Mouse (Mus musculus) midbrain, embryonic 16.5 days (tissue): ENCODE results near the gene Pgp. TPM values are rescaled to one million over a fixed set of nuclear protein-coding genes. Genes with fewer than 3 reads are reported as not detected.
A peak's percentile ranks its signal among the peaks of the same experiment; 100 is the strongest.

ENCODE experiments used
- ATAC-seq: fragments of 200-750 bp; cut with Nextera tagmentation; 2 replicates; pipeline ENCODE4 v1.8.0; 2017; ENCODE audit warnings: moderate TSS enrichment
- H3K27ac ChIP-seq: fragments of 300-500 bp; sonication (generic); 2 replicates; pipeline ENCODE4 v1.5.1; 2014; ENCODE audit warnings: mild to moderate bottlenecking, low read length, mixed read lengths
- H3K27me3 ChIP-seq: fragments of 300-500 bp; sonication (generic); 2 replicates; pipeline ENCODE4 v1.6.1; 2014; ENCODE audit warnings: low read depth, low read length, mixed read lengths; ENCODE audit not compliant: control insufficient read depth, insufficient read depth
- H3K36me3 ChIP-seq: fragments of 300-500 bp; sonication (generic); 2 replicates; pipeline ENCODE4 v1.6.1; 2014; ENCODE audit warnings: mild to moderate bottlenecking, low read length, moderate library complexity, mixed read lengths; ENCODE audit not compliant: control insufficient read depth, insufficient read depth
- H3K4me1 ChIP-seq: fragments of 300-500 bp; sonication (generic); 2 replicates; pipeline ENCODE4 v1.6.1; 2014; ENCODE audit warnings: mild to moderate bottlenecking, low read length, mixed read lengths; ENCODE audit not compliant: control insufficient read depth, insufficient read depth
- H3K4me2 ChIP-seq: fragments of 300-500 bp; sonication (generic); 2 replicates; pipeline ENCODE4 v1.6.1; 2014; ENCODE audit warnings: mild to moderate bottlenecking, low read length, mixed read lengths
- H3K4me3 ChIP-seq: fragments of 300-500 bp; sonication (generic); 2 replicates; pipeline ENCODE4 v1.5.1; 2014; ENCODE audit warnings: low read depth, mild to moderate bottlenecking, low read length, moderate library complexity, mixed read lengths
- H3K9ac ChIP-seq: fragments of 300-500 bp; sonication (generic); 2 replicates; pipeline ENCODE4 v1.6.1; 2014; ENCODE audit warnings: low read depth, low read length, mixed read lengths
- H3K9me3 ChIP-seq: fragments of 300-500 bp; sonication (generic); replicated peaks from 2 replicates; pipeline ENCODE4 v1.6.1; 2014; ENCODE audit warnings: mild to moderate bottlenecking, low read length, mixed read lengths; ENCODE audit not compliant: control insufficient read depth, poor library complexity, severe bottlenecking
- WGBS: fragments of 180-500 bp; shearing (Covaris S2); extraction: QIAGEN DNeasy Blood & Tissue Kit; methylation state at CpG from one replicate; pipeline ENCODE4 v1.1.7; 2014; 5-methylcytosine and 5-hydroxymethylcytosine counted together
- polyA plus RNA-seq: library from polyadenylated mRNA; unstranded; fragments of >200 nt; fragmentation: Nextera tagmentation; extraction: Ambion mirVana; gene quantifications from 2 replicates; pipeline ENCODE4 v1.2.1, GENCODE M21; 2015

Gene Pgp
- polyA plus RNA-seq, 1 experiment from 2014 or later = 70.2 TPM

- Histone ChIP-seq H3K9ac (peak overlapping the region; percentile 82), H3K9me3 (no peaks in the 10 kb centered on the region), H3K4me2 (peak overlapping the region; percentile 93), H3K4me1 (peaks cover 35% of the 10 kb centered on the region), H3K27ac (peak overlapping the region; percentile 85), H3K4me3 (peak overlapping the region; percentile 59), H3K27me3 (no peaks in the 10 kb centered on the region), H3K36me3 (no peaks in the 10 kb centered on the region)
- under 1% methylated on average over 28 of the region's 81 CpGs for WGBS
- ATAC-seq = peak; percentile 81
Observed at GRCm38 (mm10) chr17:24488662-24489264, 18.6 kb downstream of the Pgp start.

DNA sequence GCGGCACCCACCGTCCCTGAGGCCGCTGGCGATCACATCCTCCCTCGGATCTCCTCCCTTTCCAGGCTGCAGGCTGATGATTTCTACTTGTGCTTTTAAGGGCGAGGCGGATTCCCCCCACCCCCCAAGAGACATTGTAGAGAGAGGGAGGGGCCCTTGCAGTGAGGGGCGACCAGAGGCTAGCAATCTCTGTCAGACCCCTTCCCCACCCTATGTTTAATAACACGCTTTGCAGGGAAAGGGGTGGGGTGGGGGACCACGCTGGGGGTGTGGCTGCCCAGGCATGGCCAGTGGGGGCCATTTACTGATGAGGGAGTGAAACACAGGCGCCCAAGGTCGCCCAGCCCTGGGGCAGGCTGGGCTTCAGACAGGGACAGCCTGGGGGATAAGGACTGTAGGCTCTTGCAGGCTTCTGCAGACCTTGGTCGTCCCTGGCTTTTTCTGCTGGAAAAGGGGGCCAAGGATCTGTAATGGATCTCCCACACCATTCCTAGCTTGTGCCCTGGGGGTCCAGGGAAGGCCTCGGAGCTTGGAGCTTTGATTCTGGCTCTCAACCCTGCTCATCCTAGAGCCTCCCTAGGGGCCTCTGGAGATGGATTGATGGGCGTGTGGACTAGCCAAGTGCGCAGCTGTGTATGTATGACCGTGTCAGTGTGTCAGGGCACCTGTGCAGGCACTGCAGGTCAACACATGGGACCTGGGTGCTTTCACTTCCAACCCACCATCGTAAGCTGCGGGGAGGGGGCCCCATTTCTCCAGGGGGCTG, 19.3 kb downstream of the Pgp start:
- peak overlapping the region; percentile 59 for H3K4me3 ChIP-seq
- H3K27ac ChIP-seq = peak overlapping the region; percentile 85
- 11% methylated on average over 18 of the region's 19 CpGs for WGBS
- no peaks in the 10 kb centered on the region for H3K36me3 ChIP-seq
- peak overlapping the region; percentile 82 for H3K9ac ChIP-seq
- no peaks in the 10 kb centered on the region for H3K27me3 ChIP-seq
- peak; percentile 26 for ATAC-seq
- H3K9me3 ChIP-seq = no peaks in the 10 kb centered on the region
- peak overlapping the region; percentile 93 for H3K4me2 ChIP-seq
- peaks cover 37% of the 10 kb centered on the region for H3K4me1 ChIP-seq

DNA sequence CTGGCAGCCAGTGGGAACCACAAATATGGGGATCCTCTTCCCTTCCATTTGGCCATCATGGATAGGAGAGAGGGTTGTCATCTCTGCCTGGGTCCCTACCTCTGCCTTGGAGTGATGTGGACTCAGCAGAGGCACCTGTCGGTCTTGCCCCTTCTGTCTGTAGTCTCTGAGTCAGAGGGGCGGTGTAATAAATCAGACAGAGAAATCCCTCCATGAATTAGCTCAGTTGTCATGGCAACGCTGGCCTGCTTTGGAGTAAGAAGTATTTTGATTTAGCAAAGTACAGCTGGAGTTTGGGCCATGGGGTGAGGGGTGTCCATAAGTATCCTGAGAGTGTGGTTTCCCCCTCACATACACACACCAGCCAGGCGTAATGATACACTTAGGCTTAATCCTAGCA, 20.2 kb downstream of the Pgp start:
- peak overlapping the region; percentile 85 for H3K27ac ChIP-seq
- H3K36me3 ChIP-seq = no peaks in the 10 kb centered on the region
- H3K4me1 ChIP-seq = peaks cover 34% of the 10 kb centered on the region
- H3K4me2 ChIP-seq = peak overlapping the region; percentile 93
- H3K27me3 ChIP-seq = no peaks in the 10 kb centered on the region
- H3K4me3 ChIP-seq = peak overlapping the region; percentile 59
- H3K9ac ChIP-seq = peak overlapping the region; percentile 82
- 48% methylated on average over 4 of the region's 4 CpGs for WGBS
- ATAC-seq = no peak
- H3K9me3 ChIP-seq = no peaks in the 10 kb centered on the region

GRCm38 (mm10) chr17:24494627-24495335, 24.6 kb downstream of the Pgp start:
- no peak for ATAC-seq
- Histone ChIP-seq H3K4me3 (no peak overlapping the region), H3K9me3 (no peaks in the 10 kb centered on the region), H3K36me3 (peaks cover 21% of the 10 kb centered on the region), H3K9ac (0 out of 2 replicates have a peak overlapping the region, but pooled peaks have one; percentile 22), H3K27me3 (no peaks in the 10 kb centered on the region), H3K4me2 (no peak overlapping the region), H3K4me1 (peaks cover 19% of the 10 kb centered on the region), H3K27ac (no peak overlapping the region; the same call in 1 of the 2 replicates)
- WGBS = 44% methylated on average over 2 of the region's 2 CpGs

DNA sequence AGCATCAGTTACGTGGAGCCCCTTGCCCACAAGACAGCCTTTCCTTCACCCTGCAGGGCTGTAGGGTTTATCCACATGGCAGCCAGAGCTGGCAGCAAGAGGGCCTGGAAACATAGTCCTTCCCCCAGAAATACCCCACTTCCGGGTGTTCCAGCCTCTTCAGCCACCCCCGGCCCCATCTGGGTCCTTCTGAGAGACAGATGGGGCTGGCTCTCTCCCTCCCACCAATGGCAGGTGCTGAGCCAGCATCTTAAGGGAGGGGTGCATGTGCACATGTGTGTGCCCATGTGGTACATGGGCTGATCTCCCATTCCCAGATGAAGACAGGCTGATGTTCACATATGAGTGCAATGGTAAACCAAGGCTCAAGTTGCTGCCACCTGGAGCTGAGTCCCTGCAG, 25.3 kb downstream of the Pgp start:
- no peak for ATAC-seq
- H3K4me1 ChIP-seq = peaks cover 12% of the 10 kb centered on the region
- no peak overlapping the region for H3K4me3 ChIP-seq
- 86% methylated on average over 3 of the region's 3 CpGs for WGBS
- no peaks in the 10 kb centered on the region for H3K27me3 ChIP-seq
- peak overlapping the region; percentile 11; the same call in 1 of the 2 replicates for H3K27ac ChIP-seq
- H3K9ac ChIP-seq = 0 out of 2 replicates have a peak overlapping the region, but pooled peaks have one; percentile 26
- H3K4me2 ChIP-seq = no peak overlapping the region
- peaks cover 23% of the 10 kb centered on the region for H3K36me3 ChIP-seq
- no peaks in the 10 kb centered on the region for H3K9me3 ChIP-seq

GRCm38 (mm10) chr17:24496026-24496425, 25.8 kb downstream of the Pgp start:
- H3K4me2 ChIP-seq = no peak overlapping the region
- H3K4me1 ChIP-seq = peaks cover 6% of the 10 kb centered on the region
- no peak overlapping the region for H3K9ac ChIP-seq
- ATAC-seq = no peak
- no peaks in the 10 kb centered on the region for H3K27me3 ChIP-seq
- H3K4me3 ChIP-seq = no peak overlapping the region
- H3K36me3 ChIP-seq = peaks cover 26% of the 10 kb centered on the region
- H3K9me3 ChIP-seq = no peaks in the 10 kb centered on the region
- H3K27ac ChIP-seq = no peak overlapping the region; the same call in 1 of the 2 replicates
- WGBS = 79% methylated on average over 1 of the region's 1 CpGs

GRCm38 (mm10) chr17:24502208-24502607, 32.0 kb downstream of the Pgp start:
- Histone ChIP-seq H3K27ac (no peak overlapping the region), H3K9ac (no peak overlapping the region), H3K9me3 (no peaks in the 10 kb centered on the region), H3K4me1 (no peaks in the 10 kb centered on the region; the same call in 1 of the 2 replicates), H3K36me3 (peaks cover 60% of the 10 kb centered on the region), H3K27me3 (no peaks in the 10 kb centered on the region), H3K4me3 (no peak overlapping the region), H3K4me2 (no peak overlapping the region)
- 23% methylated on average over 11 of the region's 11 CpGs for WGBS
- ATAC-seq = no peak

- H3K27ac ChIP-seq = no peak overlapping the region
- no peak for ATAC-seq
- H3K4me3 ChIP-seq = no peak overlapping the region
- H3K4me2 ChIP-seq = no peak overlapping the region
- H3K4me1 ChIP-seq = no peaks in the 10 kb centered on the region; the same call in 1 of the 2 replicates
- no peaks in the 10 kb centered on the region for H3K27me3 ChIP-seq
- no peak overlapping the region for H3K9ac ChIP-seq
- H3K36me3 ChIP-seq = peaks cover 63% of the 10 kb centered on the region
- 92% methylated on average over 10 of the region's 10 CpGs for WGBS
- H3K9me3 ChIP-seq = no peaks in the 10 kb centered on the region
Observed at GRCm38 (mm10) chr17:24504085-24504484, 33.9 kb downstream of the Pgp start.
